Mouse (Mus musculus): ENCODE results near the gene Paqr6.
"Not testable (repeated sequence)": the region's sequence is repeated elsewhere in the genome, so short reads cannot be mapped to it uniquely, and the experiment has no call there.

Gene Paqr6

DNA sequence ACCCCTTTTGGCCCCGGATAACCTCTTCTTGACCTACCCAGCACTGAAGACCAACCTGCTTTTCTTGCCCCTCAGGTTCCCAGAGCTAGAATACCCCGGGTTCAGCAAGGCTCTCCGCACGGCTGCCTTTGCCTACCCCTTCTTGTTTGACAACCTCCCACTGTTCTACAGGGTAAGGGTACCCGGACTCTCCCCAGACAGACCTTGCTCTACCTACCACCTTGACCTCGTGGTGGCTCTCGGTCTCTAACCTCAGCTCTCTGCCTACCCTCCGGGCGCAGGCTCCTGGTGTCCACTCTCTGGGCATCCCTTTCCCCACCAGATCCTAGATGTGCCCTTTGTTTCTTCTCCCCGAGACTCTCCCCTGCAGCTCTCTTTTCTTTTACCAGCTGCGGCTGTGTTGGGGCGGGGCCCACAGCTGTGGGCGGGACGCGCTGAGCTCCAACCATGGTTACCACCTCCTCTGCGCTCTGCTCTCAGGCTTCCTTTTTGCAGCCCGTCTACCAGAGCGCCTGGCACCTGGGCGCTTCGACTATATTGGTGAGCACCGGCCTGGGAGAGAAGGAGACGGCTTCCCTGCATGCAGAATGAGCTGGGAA, 2.5 kb downstream of the Paqr6 start:
- peak in 1 of 2 experiments; percentile 34 for DNase-seq (ENCODE audit: low spot score in 2 of 2)

- not testable (repeated sequence) for DNase-seq (ENCODE audit: low spot score in 2 of 2)
Measured at GRCm38 (mm10) chr3:88367517-88367916, 3.1 kb downstream of the Paqr6 start.

DNA sequence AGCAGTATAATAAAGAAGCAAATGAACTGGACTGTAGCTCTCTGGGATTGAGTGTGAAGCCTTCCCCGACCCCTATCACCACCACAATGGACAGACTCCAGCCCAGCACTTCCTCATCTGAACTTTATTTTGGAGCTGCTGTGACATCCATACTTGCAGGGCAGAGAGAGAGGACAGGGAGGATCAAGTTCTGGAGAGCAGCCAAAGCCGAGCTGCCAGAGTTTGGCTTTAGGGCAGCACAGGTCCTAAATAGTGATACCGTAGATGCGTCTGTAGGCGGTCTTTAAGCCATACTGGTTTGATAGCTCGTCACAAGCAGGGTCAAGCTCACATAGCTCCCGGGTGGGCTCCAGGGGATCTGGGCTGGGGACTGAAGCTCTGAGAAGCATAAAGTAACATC, 4.1 kb downstream of the Paqr6 start:
- not testable (repeated sequence) for DNase-seq (ENCODE audit: low spot score in 2 of 2)

DNA sequence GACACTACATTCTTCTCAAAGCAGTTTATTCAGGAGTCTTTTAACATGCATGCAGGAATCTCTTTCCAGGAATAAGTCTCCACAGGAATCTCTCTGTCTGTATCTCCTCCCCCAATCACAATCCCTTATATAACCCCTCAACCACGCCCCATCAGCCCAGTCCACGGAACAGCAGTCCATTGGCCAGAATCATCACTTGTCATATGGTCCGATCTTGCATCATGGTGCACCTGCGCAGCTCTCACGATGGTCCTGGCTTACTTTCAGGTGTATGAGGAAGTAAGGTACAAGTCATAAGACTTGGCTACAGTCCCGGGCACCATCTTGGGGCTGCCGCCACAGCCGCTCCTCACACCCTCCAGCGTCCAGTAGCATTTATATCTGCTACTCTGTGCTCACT, 8.3 kb downstream of the Paqr6 start, which contains the start of gene Bglap3:
Gene Bglap3, minus strand, starts transcription at position 101 of the 400 bp plus-strand sequence.
- not testable (repeated sequence) for DNase-seq (ENCODE audit: low spot score in 2 of 2)

GRCm38 (mm10) chr3:88375750-88376626, 11.6 kb downstream of the Paqr6 start:
- not testable (repeated sequence) for DNase-seq (ENCODE audit: low spot score in 2 of 2)

DNA sequence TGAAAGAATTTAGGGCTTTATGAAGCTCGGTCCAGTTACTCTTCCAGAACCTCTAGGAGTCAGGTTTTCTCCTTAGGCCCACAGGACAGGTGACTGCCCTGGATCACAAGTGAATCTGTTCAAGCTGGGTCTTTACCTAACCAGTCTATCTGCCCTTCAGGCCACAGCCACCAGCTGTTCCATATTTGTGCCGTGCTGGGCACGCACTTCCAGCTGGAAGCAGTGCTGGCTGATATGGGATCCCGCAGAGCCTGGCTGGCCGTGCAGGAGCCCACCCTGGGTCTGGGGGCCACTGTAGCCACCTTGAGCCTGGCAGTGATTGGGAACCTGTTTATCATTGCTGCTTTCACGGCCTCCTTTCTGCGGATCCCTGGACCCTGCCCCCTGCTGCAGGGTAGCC, 12.3 kb downstream of the Paqr6 start:
- not testable (repeated sequence) for DNase-seq (ENCODE audit: low spot score in 2 of 2)

GRCm38 (mm10) chr3:88378599-88378998, 14.2 kb downstream of the Paqr6 start, which contains the start of gene Bglap2:
TSS of gene Bglap2 (minus strand) at chr3:88378699.
- not testable (repeated sequence) for DNase-seq (ENCODE audit: low spot score in 2 of 2)

- not testable (repeated sequence) for DNase-seq (ENCODE audit: low spot score in 2 of 2)
Measured at GRCm38 (mm10) chr3:88381389-88382315, 17.3 kb downstream of the Paqr6 start.

GRCm38 (mm10) chr3:88382383-88382782, 18.0 kb downstream of the Paqr6 start:
- DNase-seq (ENCODE audit: low spot score in 2 of 2), result not testable (repeated sequence)

- DNase-seq (ENCODE audit: low spot score in 2 of 2), result no peak
Measured at GRCm38 (mm10) chr3:88384364-88384763, 20.0 kb downstream of the Paqr6 start, which contains the start of gene Bglap. TSS of gene Bglap (minus strand) at chr3:88384464.

DNA sequence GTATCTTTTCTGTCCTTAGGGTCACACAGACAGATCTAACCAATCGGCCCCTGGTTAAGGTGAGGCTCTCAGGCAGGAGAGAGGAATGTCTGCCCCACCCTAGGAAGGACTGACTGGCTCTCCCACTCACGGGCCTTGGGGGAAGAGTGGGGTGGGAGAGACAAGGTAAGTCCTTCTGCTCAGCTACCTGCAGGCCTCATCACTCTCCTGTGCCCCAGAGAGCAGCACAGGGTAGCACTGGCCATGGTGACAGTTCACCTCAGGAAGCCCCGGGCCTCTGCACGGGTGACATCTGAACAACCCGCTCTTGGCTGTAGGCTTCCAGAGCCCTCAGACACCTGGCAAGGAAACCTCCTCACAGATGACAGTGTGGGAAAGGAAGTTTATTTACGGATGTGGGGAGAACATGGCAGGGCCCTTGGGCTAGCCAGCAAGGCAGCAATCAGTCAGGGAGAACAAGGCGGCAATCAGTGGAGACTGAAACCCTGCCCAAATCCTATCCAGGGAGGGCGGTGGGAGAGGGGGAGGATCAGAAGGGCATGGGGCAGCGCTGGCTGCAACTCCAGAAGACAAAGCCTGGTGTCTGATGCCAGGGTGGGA, 29.5 kb downstream of the Paqr6 start:
- DNase-seq (ENCODE audit: low spot score in 2 of 2), result no peak

DNA sequence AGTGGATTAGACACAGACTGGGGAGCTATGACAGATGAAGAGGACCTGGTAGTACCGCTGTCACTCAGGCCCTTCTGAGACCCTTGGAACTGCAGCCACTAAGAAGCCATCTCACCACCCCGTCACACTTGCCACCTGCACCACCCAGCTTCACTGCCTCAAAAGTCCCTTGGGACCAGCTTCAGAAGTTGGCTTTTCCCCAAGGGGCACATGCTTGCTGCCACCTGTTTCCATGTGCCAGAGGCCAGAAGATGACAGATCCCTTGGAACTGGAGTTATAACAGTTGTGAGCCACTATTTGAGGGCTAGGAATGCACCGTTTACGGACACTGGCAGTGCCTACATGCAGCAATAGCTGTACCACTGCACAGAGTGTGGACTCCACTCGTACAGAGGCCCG, 30.9 kb downstream of the Paqr6 start:
- peak in 1 of 2 experiments; percentile 51 for DNase-seq (ENCODE audit: low spot score in 2 of 2)

GRCm38 (mm10) chr3:88395742-88396141, 31.4 kb downstream of the Paqr6 start:
- DNase-seq (ENCODE audit: low spot score in 2 of 2), result no peak

GRCm38 (mm10) chr3:88398666-88399065, 34.3 kb downstream of the Paqr6 start:
- DNase-seq (ENCODE audit: low spot score in 2 of 2), result no peak

GRCm38 (mm10) chr3:88403522-88404230, 39.3 kb downstream of the Paqr6 start:
- DNase-seq (ENCODE audit: low spot score in 2 of 2), result no peak

DNA sequence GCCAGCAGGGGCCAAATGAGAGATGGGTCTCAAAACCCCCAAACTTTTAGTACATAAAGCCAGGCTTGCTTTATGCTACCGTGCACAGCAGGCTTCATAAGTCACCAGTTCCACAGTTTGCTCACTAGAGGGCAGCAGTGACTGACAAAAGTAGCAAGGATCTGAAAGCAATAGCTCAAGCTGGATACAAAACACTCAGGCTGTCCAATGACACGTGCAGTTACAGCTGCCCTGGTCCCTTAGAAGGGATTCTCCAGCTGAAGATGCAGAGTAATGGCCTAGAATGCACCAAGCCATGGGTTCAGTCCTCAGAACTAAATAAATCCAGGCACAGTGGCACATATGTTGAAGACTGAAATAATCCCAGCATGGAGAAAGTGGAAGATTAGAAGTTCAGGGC, 42.7 kb downstream of the Paqr6 start:
- peak; percentile 61 to 64 for DNase-seq (ENCODE audit: low spot score in 2 of 2)

GRCm38 (mm10) chr3:88407529-88407928, 43.1 kb downstream of the Paqr6 start:
- DNase-seq (ENCODE audit: low spot score in 2 of 2), result no peak

- DNase-seq (ENCODE audit: low spot score in 2 of 2), result no peak
Measured at GRCm38 (mm10) chr3:88408953-88409352, 44.6 kb downstream of the Paqr6 start.

DNA sequence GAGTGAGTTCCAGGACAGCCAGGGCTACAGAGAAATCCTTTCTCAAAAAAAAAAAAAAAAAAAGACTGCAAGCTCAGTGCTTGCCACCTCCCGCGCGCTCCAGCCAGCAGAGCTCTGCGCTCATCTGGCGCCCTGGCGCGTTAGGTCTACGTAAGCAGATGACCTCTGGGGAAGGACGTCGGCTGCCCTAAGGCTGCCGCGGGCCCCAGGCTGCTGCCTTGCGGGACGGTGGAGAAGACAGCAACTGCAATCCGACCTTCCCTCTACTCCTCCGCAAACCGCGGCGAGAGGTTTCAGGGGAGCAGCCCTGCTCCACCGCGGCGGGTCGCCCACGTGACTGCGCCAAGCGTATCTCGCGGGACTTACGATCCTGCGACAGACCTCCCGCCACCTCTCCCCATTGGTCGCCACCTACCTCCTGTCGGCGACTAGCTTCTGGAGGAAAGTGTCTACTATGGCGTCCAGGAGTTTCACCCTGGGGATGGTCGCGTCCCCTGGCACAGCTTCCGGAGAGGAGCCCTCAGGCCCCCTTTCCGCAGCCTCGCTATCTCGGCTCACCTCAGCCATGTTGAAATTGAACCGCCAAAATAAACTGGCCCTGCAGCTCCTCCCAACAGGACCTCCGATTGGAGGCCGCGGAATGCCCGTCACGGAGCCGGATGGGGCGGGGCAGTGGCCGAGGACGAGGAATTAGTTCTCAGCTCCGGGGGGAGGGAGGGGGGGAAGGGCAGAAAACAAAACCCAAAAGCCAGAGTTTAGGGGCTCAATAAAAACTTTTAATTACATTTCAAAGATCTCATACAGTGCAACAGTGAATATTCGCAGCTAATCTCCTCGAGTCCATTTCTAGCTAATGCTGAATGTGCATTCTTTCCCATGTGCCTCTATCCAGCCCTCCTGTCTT, 45.6 kb downstream of the Paqr6 start, which contains the start of gene Pmf1:
Gene Pmf1, minus strand, starts transcription at position 591 of the 904 bp plus-strand sequence.
- DNase-seq (ENCODE audit: low spot score in 2 of 2), result peak; percentile 89 to 91

Measured in natural killer cell, adult 2 months (primary cell).